Mouse (Mus musculus) spleen, postnatal 10 days (tissue): ENCODE measurements around the gene Aqp3.
"Not testable (repeated sequence)": the region's sequence is repeated elsewhere in the genome, so short reads cannot be mapped to it uniquely, and the experiment has no call there.

Source experiments
- DNase-seq, 2 experiments: peaks; one replicate each; pipeline ENCODE4 v3.0.0; 2021 to 2022; ENCODE audit warnings: low spot score in 2 of 2

Aqp3 gene

DNA sequence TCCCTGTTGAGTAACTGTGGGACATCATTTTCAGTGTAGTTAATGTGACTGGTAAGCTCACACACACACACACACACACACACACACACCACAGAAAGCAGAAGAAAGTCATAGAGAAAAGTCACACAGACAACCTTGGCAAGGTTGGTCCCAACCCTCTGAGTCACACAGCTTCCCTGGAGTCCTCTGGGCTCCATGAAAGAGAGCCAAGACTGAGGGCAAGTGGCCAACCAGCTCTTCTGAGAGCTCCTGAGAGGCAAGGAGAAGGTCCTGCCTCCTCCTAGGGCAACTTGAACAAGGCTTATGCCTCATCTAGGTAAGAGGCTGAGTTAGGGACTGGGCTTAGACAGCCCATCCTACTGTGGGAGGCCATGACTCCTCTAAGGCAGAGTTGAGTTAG is 4.9 kb upstream of the Aqp3 start:
- DNase-seq = no peak

DNA sequence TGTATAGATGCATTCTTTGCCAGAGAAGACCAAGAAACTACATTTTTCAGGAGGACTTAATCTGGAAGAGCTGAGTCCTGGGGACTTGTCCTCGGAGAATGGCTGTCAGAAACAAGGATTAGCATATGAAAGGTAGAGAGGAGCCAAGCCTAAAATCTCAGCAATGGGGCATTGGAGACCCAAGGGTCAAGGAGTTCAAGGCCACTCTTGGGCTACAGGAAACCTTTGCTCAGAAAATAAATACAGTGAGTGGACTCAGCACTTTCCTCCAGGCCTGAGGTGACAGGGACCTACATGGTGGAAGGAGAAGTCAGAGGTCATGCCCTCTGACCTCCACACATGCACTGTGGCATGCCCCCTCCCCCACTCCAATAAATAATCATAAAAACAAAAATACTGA is 3.0 kb upstream of the Aqp3 start:
- DNase-seq = no peak

DNA sequence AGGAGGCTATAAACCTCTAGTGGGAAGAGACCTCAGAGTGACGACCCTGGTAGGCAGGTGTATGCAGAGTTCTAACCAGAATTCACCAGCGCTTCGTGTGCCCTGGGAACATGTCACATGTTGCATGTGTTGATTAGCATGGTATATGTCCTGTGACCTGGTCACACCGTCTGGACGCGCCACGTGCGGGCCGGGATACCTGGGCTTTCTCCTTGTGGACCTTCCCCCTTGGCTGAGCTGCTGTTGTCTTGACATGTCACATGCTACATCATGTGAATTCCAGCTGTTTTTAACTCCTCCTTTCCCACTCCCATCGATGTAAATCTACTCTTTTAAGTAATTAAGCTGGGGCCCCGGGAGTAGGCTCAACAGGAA is 581 bp upstream of the Aqp3 start:
- no peak for DNase-seq

DNA sequence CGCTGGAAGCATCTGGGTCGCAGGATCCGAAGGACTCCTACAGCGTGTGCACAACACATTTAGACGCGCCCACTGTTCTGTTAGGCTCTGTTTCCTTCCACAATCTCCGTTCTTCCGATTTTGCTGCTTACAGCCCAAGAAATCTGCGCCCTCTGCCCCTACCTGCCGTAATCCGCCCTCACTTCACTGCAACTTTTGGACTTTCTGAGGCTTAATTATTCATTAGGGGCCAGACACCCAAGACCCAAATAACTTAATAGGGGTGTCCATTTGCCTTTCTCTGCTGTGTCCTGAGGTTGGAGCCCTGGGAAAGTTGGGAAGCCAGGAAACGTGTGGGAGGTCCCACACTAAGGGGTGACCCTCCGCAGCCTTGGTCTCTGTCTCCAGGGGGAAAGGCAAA is 602 bp downstream of the Aqp3 start:
- peak in 1 of 2 experiments; percentile 14 for DNase-seq

DNA sequence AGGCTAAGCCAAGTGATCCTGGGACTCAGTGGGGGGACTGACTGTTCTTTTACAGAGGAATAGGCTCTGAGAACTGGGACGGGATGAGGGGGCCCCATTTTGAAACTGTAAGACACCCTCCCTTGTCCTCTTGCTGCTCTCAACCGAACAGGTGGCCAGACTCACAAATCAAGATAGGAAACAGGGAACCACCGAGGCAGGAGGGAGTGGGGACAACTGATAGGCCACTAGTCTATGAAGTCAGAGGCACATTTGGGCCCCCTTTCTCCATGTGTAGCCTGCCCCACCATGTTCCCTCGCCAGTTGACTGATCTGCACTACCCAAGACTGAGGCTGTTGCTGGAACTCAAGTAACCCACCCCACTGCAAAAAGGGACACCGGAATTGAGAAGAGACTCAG is 1.2 kb downstream of the Aqp3 start:
- no peak for DNase-seq

DNA sequence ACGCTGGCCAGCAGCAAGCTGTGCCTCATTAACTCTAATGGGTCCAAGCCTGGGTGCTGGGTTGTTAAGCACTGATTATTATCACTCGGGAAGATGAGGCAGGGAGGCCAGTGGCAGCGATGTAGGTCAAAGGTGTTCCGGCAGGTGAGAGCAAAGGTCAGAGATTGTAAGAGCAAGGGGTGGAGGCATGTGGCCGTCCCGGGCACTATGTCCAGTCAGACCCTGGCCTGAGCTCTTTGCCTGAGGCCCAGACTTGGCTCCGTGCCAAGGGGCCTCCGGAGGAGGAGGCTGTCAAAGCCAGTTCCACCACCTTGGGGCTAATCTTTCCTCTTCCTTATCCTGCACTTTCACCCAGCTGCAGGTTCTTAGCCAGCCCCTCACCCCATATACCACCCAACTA is 1.8 kb downstream of the Aqp3 start:
- DNase-seq = no peak

DNA sequence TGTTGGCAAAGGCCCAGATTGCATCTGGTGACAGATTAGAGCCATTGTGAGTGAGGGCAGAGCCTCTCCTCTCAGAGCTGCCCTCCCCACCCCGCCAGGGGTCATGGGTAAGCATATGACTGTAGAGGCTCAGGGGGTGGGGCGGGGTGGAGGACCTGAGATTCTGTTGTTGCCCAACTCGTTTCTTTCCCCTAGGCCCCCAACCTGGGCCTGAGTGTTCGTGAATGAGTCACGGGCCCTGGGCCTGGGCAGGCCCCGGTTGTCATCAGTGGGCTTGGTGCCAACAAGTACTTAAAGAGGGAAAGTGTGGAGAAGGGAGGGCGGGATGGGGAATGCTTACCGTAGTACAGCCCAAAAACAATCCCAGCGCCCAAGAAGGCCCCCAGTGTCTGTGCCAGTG is 3.6 kb downstream of the Aqp3 start:
- DNase-seq = no peak

DNA sequence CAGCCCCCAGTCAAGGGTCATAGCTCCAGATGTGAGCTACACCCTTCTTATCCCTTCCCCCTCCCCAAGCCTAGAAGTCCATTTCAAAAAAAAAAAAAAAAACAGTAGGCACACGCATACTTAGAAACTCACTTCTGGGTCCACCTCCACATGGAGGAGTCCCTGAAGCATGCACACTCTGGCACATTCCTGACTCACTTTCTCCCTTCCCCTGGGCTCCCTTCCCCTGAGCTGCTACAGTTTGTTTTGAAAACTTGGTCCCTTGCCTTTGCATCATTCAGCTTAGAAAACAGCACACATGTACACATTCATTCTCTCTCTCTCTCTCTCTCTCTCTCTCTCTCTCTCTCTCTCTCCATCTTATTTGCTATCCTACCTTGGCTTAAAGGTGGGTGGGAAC is 5.0 kb downstream of the Aqp3 start:
- DNase-seq = no peak

DNA sequence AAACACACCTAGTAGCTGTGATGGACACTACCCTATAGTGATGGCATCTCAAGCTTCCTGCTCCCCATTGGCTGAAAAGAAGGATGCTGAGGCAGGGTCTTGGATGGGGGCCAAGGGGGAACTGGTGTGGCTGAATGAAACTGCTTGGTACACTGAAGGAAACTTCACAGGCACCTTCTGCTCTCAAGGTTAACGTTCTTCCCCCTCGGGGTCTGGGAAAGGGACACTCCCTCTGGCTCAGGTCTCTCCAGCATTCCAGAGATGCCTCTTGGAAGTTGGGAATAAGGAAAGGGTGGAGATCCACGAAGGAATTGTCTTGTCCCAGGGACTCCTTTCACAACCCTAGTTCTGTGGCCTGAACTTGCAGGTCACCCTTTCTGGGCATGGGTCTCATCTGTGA is 6.6 kb downstream of the Aqp3 start:
- no peak for DNase-seq

DNA sequence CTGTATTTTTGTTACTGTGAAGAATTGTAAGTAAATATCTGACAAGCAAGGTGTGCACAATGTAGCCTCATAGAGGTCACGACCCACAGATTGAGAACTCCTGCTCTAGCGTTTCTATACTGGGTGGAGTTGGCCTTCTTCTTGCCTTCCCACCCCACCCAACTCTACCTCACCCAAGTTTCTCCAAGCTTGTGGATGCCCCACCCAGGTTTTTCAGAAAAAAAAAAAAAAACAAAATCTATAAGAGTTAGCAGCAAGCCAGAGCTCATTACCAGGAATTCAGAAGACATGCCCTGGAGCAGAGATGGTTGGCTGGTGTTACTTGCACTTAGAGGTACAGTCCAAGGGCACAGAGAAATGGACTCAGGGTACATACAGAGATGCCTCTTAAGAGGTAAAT is 8.3 kb downstream of the Aqp3 start:
- no peak for DNase-seq

DNA sequence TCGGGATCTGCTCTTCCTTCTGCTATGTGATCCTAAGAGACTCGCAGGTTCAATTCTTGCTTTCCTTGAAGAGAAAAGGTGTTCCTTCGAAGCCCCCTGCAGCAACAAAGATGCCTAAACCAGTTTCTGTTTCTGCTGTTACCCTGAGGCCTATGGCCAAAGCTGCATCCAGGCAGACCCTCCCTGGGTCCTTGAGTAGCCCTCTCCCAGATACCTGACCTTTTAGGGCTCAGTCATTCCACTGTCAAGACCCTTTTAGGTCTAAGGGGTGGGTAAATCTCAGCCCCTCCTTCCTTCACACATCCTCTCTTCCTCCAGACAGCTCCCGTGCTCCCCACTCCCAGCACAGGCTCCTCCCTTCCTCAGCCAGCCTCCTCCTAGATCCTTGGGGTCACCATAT is 8.8 kb downstream of the Aqp3 start:
- DNase-seq = no peak

DNA sequence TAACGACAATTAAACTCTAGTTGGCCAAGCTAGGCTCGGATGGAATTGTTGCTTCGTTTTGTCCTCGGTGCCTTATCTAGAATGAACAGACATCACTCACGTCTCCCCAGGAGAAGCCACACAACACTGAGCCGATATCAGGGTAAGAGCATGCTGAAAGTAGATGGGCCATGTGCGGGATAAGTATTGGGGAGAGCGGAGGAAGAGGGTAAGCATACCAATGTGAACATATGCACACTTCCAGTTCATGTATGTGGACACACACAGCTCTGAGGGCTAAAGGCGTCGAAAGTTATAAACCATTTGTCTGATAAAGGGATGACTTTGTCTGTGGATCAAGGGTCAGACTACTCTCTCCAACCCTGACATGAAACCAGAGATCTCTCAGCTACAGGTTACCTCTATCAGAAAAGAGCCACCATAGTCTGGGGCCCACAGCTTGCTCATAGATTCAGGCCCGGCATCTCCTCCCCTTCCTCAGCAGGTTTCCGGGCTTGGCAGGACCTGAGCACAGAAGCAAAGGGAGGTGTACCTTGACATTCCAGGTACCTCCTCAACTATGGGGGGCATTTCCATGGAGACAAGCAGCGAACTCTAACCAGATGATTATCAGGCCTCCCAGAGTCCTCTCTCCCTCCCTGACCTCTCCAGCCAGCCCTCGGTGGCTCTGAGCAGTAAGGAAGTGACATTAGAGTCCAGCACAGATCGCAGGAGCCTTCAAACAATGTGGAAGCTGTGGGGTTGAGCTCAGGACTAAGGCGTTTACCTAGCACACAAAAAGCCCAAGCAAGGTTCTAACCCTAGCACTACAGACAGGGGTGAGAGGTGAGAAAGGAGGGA is 10.3 kb downstream of the Aqp3 start:
- peak; percentile 40 to 52 for DNase-seq

DNA sequence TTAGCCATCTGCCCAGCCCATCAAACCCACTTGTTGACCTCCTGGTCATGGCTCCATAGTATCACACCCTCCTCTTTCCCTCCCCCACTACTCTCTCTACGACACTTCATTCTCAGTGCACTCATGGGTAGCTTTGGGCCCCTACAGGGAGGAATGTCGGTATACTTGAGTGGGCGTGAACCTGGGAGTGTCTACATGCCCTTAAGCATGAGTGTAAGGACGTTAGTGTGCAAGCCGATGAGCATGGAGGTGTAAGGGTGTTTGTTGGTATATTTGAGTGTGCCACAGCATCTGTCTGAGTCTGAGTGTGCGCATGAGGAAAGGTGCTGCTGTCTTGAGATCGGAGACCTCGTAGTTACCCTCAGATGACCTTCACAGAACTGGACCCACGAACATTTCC is 11.0 kb downstream of the Aqp3 start:
- DNase-seq = peak in 1 of 2 experiments; percentile 32

DNA sequence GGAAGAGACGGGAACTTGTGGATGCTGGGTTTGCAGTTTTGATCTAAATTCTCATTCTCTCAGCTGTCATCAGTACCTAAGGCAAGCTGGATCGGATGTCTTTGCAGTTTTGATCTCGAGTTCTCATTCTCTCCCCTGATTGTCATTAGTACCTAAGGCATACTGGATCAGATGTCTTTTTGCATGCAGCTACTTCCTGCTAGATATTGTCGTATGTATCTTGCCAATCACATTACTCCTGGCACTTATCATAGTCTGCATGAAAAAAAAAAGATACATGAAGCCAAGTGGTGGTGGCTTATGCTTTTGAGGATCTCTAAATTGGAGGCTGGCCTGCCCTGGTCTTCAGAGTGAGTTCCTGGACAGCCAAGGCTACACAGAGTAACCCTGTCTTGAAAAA is 13.2 kb downstream of the Aqp3 start:
- no peak for DNase-seq

DNA sequence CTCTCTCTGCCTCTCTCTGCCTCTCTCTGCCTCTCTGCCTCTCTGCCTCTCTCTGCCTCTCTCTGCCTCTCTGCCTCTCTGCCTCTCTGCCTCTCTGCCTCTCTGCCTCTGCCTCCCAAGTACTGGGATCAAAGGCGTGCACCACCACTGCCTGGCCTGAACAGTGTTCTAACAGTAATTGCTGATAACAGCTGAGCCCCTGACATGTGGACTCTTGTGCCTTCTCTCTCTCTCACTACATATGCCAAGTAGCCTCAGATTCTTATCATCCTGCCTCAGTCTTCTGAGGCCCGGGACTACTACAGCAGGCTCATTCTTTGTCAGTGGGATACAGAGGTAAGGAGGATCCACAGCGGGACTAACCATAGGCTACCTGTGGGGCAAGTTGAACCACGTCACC is 15.2 kb downstream of the Aqp3 start:
- DNase-seq = not testable (repeated sequence)

DNA sequence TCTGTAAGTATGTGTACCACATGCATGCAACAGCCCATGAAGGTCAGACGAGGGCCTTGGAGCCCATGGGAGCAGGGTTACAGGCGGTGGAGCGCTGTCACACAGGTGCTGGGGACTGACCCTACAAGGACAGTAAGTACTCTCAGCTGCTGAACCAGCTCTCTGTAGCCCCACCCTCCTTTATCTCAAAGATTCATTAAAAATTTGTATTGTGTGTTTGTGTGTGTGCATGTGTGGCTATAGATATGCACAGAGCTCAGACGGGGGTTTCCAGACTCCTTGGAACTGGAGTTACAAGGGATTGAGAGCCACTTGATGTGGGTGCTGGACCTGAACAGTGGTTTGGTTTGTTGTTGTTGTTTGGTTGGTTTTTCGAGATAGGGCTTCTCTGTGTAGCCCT is 16.2 kb downstream of the Aqp3 start:
- no peak for DNase-seq

DNA sequence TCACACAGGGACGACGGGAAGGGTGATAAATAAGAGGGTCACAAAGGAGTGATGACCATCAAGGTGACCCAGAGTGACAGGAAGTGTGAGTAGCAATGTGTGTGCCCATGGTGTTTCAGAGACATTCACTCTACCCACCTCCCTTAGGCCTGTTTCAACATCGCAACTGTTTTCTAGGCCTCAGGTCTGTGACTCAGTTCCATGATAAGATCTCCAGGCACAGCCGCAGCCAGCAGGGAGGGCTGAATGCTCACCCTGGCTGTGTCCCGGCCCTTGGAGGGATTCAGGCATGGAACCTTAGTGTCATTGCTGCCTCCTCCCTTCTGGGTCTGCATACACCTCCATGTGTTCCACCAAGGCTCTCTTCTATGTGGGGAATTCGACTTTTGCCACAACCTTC is 19.3 kb downstream of the Aqp3 start:
- DNase-seq = no peak

DNA sequence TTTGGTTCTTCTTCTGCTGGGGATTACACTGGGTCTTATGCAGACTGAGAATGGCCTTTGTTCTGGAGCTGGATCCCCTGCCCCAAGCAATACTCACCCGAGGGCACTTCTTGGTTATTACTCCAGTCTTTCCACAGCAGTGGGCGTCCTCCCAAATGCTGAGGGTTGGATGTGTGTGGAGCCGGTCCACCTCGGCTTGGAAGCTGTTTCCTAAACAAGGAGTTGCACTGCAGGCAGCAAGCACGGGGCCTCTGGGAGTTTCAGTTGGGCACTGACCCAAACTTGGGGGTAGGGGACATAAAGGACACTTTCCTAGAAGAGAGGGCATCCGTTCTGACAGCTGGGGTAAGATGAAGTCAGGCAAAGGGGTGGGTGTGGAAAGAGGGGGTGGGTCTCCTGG is 23.5 kb downstream of the Aqp3 start:
- no peak for DNase-seq

DNA sequence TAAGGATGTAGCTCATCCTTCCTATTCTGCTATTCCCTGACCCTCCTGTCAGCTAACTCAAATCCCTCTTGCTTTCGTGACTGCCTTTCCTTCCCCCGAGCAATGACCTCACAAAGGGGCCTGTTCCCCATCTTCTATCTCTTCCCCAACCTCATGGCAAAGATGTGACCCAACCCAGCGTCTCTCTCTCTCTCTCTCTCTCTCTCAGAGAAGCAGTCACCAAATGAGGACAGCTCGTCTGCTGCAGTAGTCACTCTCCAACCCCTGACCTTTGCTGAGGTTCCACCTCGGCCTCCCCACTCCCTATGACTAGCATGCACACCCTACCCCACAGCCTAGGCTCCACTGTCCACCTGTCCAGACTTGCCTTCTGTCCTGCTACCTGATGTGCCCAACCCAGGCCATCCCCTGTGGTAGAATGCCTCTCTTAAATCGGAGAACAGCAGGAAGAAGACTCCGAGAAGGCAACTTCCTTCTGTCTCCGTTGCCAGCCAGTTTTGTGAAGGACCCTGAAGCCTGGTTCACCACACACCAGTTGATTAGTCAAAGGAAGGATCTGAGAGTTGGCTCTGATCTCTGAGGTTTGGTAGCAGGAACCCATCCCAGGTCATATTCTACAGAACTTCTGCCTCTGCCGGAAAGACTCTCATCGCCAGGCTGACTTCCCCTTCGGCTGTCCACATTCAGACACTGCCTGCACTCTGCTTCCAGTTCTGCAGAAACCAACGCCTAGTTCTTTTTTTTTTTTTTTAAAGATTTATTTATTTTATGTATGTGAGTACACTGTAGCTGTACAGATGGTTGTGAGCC is 24.8 kb downstream of the Aqp3 start:
- no peak for DNase-seq

DNA sequence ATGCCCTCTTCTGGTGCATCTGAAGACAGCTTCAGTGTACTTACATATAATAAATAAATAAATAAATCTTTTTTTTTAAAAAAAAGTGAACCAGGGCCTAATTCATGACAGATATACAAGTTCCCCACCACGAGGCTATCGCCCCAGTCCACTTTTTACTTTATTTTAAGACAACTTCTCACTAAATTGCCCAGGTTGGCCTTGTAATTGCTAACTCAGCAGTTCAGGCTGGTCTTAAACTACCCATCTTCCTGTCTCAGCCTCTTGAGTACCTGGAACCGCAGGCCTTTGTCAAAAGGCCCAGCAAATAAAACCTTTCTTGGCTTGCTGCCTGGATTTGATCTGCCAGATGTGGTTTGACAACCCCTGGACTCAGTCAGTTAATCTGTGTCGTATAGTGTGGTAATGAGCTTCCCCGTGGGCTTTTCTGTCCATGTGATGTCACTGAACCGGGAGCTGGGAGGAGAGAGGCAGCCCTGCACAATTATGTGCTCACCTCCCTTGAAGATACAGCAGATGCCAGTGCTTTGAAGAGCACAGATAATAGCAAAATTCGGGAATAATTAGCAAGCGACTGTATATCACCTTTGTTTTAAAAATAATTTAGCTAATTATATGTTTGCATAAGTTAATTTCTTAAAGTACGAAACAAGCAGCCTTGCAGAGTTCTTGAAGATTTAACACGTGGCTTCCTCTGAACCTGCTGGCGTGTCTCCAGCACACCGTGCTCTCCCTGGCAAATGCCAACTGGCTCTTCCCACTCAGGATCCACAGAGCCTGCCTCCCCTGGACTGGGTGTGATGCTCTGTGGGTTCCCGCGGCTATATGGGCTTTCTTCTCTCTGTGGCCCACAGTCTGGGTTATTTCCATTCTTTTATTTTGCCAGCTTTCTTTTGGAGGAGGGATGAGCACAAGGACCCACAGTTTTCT is 26.2 kb downstream of the Aqp3 start:
- DNase-seq = no peak

DNA sequence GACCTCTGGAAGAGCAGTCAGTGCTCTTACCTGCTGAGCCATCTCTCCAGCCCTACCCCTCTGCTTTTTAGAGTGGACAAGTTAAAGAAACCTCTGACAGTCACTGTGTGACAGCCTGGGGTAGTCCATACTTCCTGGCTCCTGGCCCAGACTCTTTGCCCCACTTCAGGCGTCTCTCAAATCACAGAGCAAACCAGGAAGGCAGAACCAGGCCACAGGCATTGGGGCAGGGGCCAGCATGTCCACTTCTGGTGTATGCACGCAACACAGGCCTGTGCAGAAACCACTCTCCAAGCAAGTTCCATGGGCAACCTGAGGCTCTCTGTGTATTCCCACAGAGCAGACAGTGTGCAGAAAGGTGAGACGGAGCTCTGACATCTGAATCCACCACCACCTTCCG is 32.8 kb downstream of the Aqp3 start:
- DNase-seq = no peak
